Mouse (Mus musculus) lung, adult 2 months (tissue): ENCODE results near the gene Kif2c.

Experiments
- CTCF ChIP-seq: fragments of 200-500 bp; IDR thresholded peaks from 2 replicates; pipeline ENCODE4 v1.5.1; 2011; ENCODE audit warnings: mild to moderate bottlenecking, low read length, control low read depth; ENCODE audit not compliant: insufficient read depth
- POLR2A ChIP-seq: fragments of 200-500 bp; IDR thresholded peaks from 2 replicates; pipeline ENCODE4 v1.6.1; 2011; ENCODE audit warnings: low read depth, mild to moderate bottlenecking, control low read depth, low read length, borderline replicate concordance; ENCODE audit errors: extremely low read depth

- TF ChIP-seq POLR2A (no peak), CTCF (no peak)
Measured at GRCm38 (mm10) chr4:117214250-117214649, 31.8 kb upstream of the Kif2c start.
